Mouse (Mus musculus): ENCODE results near the gene Fign.

Gene Fign

DNA sequence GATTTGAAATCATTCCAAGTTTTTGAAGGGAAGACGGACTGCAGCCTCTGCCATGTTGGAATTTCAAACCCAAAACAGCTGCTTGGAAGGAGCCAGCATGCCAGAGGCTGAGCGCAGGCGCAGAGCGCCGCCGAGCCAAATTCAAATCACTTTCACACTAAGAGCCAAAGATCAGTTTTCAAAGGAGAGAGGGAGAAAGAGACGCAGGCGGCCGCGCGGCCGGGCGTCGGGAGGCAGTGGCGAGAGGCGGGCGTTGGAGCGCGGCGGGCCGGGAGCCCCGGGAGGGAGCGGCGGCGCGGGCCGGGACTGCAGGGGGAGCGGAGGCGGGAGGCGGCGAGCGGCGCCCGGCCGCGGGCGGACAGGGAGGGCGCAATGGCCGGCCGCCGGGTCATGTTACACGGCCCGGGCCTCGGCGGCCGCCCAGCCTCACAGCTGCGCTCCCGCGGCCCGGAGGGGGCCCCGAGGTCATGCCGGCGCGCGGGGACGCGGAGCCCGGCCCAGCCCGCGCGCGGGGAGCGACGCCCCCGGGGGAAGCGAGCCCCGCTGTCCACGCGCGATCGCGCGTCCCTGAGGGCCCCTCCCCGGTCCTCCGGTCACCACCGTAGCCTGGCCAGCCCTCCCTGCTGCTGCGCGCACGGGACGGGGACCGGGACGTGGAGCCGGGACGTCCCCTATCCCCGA, at the start of gene Fign:
TSS of gene Fign (minus strand) at position 102 of the 681 bp plus-strand sequence.
- DNase-seq, result peak; percentile 89

DNA sequence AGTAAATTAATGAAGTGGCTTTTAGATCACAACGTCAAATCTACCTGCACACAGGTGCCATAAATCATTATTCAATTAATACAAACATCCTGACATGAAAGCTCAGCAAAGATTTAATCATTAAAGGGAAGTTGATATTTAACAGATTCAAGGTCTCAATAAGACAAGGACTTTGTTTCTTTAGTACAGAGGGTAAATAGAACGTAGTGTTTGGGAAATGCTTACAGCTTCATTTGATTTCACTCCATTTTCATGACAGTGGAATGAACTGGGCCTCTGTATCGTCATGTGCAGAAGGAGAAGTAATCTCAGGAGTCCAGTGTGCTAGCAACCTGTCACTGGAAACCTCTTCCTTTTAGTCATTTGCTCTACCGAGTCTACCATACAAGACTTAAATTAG, 35.8 kb upstream of the Fign start:
- DNase-seq, result no peak

DNA sequence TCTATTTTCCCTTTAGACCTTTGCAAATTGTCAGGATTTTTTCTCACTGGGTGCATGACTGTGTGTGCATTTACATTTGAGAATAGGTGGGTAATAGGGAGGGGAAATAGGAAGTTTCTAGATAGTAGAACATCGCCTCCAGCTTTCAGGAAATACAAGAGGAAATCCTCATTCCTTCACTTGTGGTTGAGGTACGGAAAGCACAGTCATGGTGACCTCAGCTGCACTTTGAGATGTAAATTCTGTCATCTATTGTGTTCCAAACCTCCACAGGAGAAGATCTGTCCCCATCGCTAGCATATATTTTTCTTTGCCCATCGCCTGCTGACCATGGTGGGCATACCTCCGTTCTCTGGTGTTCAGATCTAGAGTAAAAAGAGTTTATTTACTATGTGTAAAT, 22.7 kb upstream of the Fign start:
- DNase-seq, result no peak

DNA sequence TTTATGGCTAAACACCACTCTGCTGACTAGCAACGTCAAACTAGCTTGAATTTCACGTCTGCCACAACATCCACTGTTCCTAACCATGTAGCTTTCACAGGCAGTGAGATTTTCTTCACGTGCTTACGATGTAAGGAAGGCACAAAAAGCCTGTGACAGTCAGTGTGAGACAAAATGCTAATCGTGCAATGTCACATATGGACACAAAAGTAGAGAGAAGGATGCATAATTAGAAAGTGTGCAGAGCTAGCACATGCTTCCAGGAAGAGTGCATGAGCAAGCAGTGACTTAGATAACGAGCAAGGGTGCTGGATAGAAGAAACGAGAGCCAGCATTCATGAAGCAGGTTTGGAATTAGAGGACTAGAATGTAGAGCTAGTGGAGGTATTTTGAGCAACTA, 18.8 kb upstream of the Fign start:
- DNase-seq, result no peak

DNA sequence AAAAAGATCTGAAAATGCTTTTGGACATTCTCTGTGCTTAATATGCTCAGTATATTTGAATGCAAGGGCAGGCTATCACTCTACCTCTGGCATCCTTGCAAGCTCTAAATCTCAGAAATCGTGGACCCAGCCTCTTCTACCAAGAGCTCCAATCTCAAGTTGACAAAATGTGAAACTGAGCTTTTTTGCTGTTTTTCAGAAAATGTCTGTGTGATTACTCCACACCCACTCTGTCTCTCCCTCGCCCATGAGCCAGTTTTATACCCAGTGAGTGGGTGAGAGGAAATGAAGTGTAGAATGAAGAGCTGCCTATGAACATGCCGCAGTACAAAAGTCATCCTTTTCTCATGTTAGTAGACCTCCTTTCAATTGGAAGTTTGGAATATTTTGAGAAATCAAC, 13.3 kb upstream of the Fign start:
- DNase-seq, result no peak

DNA sequence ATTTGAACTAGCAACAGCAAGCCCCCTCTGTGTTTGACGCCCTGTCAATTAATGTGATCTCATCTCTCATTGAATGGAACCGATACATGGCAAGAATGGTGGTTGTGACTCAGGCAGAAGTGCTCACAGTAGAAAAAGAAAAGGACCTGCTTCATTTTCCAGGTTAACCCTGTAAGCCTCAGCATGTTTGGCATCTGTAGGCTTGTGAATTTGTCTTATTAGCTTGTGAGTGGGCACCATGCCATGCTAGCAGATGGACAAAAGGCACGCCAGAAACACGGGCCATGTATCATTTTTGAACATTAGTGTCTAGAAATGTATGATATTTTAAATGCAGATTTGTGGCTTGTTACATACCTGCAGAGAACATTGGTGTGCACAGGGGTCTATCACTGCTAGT, 12.0 kb upstream of the Fign start:
- no peak for DNase-seq

DNA sequence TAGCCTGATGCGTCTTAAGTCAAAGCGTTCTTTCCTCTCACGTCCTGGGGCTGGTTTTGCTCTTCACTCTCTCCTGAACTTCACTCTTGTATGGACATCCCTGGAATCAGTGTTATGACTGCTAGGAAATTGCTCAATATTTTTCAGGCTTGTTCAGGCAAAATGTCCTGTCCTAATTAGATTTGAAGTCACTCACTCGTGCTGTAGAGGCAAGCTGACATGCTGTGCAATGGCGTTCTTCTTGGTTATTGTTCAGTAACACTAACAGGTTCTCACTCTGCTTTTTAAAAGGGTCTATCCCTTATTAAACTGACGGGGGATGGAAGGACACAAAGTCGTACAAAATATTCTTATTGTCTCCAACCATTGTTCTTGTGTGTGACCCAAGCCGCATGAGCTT, 10.2 kb upstream of the Fign start:
- no peak for DNase-seq

DNA sequence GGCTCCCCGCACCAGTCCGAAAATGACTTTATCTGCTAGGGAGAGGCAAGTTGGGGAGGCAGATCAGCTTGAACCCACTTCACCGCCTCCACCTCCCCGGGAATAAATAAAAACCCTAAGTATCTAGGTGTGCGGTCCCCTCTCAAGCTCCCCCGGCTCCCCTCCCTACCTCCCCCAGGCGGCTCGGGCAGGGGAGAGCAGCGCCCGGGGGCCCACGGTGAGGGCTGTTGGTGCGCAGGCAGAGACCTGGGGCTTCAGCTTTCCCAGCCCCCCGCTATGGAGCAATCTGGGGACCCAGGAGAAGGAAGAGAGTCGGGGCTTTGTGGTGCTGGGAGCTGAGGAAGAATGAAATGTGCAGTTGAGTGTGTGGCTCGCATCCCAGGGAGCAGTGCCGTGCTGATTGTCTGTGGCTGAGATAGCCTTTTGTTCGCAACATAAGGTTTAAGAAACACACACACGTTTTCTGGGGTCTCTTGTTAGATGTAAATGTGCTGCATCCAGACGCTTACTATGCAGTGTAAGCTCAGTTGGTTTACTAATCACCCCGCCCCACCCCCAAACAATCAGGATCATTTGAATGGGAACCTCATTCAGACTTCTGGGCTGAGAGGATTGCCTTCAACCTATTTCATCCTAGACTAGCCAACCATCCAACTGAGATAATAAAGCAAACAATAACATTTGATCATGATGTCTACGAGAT, 931 bp upstream of the Fign start:
- no peak for DNase-seq

DNA sequence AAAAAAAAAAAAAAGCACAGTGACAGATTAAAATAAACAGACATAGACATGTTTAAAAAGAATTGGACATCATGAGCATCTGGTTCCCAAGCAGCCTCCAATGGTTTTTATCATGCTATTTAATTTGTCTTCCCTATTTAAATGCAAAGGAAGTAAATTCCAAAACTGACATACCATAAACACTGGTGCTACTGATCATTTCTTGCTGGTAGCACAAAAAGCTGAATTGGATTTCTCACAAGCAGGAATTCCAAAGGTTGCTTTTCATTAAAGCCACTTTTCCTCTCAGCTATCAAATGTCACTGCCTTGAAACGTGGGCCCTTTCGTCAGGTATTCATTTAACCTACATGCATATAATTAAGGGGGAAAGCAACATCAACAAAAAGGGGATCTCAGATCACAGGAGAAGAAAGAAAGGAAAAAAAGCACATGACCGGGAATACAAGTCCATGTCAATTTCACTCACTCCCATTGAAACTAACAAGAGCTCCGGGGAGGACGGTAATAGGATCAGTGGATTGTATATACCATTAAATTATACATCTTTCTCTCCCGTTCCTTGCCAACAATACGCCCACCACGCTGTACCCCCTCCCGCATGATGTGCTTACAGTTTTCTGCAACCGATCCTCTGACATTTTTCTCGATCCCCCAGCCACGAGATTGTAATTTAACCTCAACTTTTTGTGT, 972 bp downstream of the Fign start:
- no peak for DNase-seq

DNA sequence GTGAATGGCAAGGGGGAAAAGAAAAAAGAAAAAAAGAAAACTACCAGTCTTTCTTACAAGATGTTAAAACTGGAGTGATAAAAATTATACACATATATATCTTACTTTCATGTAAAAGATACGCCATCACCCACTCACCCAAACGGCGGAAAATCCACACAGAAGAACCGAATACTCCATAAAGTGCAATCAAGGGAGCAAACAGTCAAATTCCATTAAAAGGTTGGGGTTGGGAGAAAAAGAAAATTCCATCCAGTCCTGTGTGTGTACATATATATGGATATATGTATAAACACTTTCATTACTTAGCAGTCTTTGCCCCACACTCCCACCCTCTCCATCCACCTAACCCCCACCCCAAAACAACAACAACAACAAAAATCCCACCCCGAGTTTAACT, 1.7 kb downstream of the Fign start:
- DNase-seq, result no peak

DNA sequence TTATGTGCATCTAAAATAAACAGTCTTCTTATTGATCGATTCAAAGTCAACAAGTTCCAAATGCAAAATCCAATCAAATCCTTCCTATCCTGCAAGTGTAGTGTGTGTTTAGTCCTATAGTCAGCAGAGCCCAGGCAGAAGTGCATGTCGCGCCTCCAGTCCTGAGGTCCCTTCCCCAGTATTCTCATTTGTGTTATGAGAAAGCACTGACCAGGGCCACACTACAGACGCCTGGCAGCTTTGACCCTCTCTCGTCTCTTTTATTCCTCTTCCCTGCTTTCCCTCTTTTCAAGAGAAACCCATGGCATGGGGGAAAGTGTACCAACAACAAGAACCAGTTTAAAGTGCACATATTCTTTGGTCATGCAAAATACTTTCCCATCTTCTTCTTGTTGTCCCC, 2.3 kb downstream of the Fign start:
- DNase-seq, result peak; percentile 18

DNA sequence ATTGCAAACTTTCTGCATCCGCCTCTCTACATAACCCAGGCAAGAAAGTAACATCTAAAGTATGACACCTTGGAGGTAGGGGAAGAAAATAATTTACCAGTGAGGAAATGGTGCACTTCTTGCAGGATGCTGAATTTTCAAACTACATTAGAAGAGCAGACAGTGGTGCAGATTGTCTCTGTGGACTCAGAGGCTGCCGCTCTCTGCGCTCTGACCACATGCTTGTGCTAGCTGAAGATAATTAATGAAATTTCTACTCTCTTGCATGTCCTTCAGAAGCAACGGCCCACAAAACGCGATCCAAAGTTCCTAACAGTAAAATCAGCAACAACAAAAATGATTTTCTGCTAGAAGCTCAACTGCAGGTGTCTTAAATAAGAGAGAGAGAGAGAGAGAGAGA, 4.8 kb downstream of the Fign start:
- no peak for DNase-seq

DNA sequence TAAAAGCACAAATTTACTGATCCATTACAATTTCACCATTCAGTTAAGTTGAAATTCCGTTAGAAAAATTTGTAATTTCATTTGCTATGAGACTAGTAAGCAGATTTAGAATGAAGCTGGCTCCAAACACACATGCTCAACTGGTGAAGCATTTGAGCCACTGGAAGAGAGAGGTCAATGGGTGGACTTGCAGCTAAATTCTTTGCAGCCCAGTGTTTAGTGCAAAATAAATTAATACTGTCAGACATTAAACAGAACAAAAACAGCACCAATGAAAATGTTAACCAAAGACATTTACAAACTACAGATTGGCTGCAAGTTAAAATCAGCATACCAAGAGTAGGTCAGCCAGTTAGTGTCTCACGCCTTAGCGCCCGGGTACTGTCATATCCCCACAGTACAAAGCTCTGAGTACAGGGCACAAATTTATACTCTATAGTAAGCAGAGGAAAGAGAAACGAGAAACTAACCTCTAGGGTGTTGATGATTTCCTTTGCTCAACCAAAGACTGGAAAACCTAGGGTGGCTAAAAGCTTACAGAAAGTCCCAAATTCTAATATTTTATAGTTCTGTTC, 13.9 kb downstream of the Fign start:
- no peak for DNase-seq

DNA sequence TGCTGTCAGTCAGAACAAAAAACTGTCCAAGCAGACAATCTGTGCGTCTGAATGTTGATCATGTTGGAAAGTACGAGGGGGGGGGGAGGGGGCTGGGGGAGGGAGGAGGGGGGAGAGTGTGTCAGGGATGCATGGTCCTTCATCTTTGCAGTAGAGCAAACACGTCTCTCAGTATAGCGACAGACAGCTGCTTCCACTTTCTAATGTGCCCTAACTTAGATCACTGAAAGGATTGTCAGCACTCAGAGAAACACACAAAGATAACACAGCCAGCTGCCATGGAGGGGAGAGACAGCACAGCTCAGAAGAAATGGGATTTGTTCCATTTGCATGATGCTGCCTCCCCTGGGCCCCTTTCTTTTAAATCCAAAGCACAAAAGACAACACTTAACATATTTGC, 18.1 kb downstream of the Fign start:
- DNase-seq, result no peak

DNA sequence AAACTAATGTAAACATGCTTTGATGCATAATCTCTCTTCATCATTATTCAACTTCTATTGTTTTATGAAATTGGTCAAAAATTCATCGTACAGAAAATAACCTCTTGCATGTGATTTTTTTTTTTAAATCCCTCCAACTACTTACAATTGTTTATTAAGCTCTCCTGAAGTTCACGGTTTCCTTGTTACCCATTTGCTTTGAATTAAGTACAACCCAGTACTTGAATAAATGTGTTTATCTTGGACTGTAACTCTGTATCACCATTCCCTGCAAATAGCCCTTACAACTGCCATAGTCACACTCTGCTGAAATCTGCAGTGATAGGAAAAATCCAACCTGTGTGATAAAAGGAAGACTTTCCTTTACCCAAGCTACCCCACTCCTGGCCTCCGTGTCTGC, 19.3 kb downstream of the Fign start:
- DNase-seq, result no peak

DNA sequence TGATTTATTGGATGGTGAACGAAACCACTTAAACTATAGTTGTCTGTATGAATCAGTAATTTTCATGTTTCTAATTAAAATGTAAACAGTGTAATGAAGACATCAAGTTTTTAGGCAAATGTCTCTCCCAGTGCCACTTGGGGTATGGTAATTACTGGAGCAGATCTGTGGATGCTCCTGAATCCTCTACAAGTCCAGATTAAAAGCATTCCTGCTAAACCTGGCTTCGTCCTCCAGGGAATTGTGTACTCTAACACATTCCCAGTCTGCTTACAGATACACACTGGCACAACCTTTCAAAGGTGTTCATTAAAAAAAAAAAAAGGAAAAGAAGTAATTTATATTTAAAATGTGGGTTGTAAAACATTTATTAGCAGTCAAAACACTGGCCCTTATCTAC, 20.0 kb downstream of the Fign start:
- no peak for DNase-seq

DNA sequence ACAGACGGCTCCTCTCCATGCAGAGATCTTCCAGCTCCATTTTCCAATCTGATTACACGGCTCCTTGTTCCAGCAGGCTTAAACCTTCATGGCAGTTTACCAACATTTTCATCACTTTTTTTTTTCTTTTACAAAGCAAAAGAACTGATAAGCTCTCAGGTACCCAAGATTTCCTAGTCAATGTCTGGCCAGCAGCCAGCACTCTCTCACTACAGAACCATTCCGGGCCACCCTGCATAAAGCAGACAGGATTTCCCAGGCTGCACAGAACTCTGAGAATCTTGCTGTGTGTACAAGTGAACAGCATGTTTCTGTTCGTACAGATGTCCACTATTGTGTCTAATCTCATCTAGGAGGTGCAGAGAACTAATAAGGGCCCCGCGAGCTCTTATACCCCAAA, 22.0 kb downstream of the Fign start:
- DNase-seq, result no peak

DNA sequence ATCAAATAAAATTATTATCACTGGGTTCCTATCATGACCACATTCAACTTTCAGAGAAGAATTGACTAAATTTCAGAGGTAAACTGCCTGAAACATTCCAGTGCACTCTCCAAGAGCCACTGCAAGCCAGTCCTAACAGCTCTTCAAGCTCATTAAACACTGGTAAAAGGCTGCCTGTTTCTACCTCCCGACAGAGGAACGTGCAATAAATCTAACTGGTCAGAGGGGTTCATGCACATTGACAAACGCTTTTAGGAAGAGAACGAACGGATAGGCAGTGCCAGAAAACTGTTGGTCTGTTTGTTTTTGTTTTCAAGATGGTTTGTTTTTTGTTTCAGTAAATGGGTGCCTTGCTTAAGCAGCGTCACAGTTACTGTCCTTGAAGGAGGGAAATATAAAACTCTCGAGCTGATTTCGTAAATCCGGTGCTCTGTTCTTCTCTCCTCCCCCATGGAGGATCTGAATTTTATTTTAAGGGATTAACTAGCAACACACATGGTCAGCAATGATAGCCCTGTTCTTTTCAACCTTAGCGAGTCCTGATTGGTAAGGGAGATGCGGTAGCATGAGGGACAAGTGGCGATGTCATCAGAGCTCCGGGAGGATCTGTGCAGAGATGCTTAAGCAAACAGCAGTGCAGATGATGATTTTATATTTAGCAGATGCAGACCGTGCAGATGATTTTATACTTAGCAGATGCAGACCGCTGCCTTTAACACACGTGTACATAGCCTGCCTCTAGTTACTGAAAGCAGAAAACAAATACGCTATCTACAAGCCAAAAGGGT, 23.0 kb downstream of the Fign start:
- DNase-seq, result no peak

DNA sequence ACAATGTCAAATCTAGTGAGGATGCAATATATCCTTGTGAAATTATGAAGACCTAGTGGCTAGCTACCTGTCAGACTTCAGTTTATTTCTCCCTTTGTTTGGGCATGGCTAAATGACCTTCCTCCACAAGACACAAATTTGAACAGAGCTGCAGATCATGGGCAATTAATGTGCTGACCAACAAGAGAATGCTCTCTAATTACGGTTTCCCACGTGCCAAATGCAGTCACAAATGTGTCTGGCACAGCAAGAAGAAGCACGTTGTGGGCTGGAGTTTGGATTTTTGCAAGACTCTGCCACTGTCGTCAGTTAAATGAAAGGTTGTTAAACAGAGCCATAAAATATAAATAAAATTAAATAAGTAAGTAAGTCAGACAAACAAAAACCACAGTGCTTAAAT, 25.7 kb downstream of the Fign start:
- no peak for DNase-seq

DNA sequence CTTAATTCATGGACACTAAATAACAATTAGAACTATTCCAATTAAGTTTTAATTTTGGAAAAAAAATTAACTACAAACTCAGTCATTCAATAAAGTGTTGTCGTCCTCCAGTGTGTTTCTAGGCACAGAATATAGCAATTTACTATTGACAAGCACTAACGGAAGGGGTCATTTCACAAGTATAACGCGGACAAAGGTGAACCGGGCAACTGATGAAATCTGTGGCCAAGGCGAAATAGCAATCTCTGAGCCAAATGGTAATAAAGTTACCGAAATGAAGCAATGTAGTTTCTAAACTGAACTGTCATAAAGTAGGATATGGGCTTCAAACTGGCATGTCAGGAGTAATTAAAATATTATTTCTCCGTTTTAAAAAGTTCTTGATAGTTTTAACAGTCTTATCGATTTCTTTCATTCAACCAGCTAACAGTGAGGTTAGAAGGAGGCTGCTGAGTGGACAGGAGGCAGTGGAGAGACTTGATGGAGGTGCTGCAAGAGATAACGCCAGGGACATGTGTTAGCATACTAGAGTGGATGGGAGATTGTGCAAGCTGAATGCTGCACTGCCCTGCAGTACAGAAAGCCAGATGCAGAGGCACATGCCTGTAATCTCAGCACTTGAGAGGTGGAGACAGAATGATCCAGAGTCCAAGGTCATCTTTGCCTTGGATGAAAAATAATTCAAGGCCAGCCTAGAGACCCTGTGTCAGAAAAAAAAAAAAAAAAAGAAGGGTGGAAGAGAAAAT, 27.7 kb downstream of the Fign start:
- no peak for DNase-seq

DNA sequence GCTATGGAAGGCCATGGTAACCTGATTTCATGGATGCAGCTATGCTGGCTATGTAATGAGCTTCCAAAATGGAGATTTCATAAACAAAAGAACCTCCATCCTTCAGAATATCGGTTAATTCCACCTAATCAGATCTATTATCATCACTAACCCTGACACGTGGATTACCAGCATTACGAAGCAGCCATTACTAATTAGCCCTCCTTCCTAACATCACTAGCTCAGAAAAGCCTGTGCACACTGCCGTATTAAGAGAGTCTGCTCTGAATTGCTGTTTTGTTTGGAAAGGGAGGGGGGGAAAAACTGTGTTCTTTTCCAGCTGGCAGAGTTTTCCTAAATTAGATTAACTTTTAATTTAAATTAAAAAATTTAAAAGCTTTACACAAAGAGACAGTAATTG, 32.3 kb downstream of the Fign start:
- DNase-seq, result no peak

DNA sequence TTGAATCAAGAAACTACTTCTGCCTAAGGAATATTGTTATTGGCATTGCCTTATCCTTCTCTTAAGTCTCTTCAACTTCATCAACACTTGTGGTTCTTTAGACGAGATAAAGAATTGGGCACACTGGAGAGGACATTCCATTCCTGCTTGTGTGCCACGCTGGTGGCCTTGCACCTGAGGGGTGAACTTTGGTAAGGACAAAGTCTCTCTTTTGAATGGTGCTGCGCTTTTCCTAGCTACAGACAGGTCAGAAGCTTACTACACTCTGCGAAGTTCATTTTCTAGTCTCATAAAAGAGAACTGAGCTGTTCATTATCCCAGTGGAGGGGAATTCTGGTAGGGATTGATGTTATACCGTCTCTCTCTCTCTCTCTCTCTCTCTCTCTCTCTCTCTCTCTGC, 38.4 kb downstream of the Fign start:
- DNase-seq, result peak; percentile 30

Measured in kidney, adult 18-20 months (tissue).